ENCODE assay signal across 15 mouse cellular contexts in genomic region chr7:25902061-25902690, GRCm38 (mm10). TPM values are rescaled to one million over a fixed set of nuclear protein-coding genes. Genes with fewer than 3 reads are reported as not detected.
DNase-seq lines count a peak whose midpoint lies in the region; ATAC-seq and TF ChIP-seq lines count a peak whose summit lies in the region.
"Had no signal": no experiment of that assay in that cellular context is flagged by ENCODE, and none has a peak within 500 bp of the region (broad histone marks: within the 10 kb centered on the region; RNA-seq: fewer than 3 reads in every experiment).

No protein-coding gene starts in this region.

- intact Hi-C loops in heart, postnatal 25 days (cut with DNase I), result no loop called here

- no peaks in the 10 kb centered on the region for H3K36me3 ChIP-seq in heart, embryonic 15.5 days
- no peaks in the 10 kb centered on the region for H3K36me3 ChIP-seq in lung, embryonic 16.5 days (ENCODE audit: control insufficient read depth, insufficient read depth, low read length)
- H3K36me3 ChIP-seq in hindbrain, postnatal 0 days (ENCODE audit: insufficient read depth, low read length), result no peaks in the 10 kb centered on the region
- H3K36me3 ChIP-seq in hindbrain, embryonic 16.5 days (ENCODE audit: control insufficient read depth, insufficient read depth, low read length), result no peaks in the 10 kb centered on the region
- H3K36me3 ChIP-seq: limb, embryonic 15.5 days; midbrain, embryonic 13.5 days had no signal

- no peaks in the 10 kb centered on the region for H3K27me3 ChIP-seq in heart, embryonic 15.5 days
- no peaks in the 10 kb centered on the region for H3K27me3 ChIP-seq in lung, embryonic 16.5 days (ENCODE audit: control insufficient read depth, insufficient read depth, low read depth, low read length)
- H3K27me3 ChIP-seq in hindbrain, postnatal 0 days (ENCODE audit: insufficient read depth, low read length), result no peaks in the 10 kb centered on the region
- no peaks in the 10 kb centered on the region for H3K27me3 ChIP-seq in hindbrain, embryonic 16.5 days (replicated peaks; ENCODE audit: control insufficient read depth, insufficient read depth, low read length)
- H3K27me3 ChIP-seq: limb, embryonic 15.5 days; midbrain, embryonic 13.5 days had no signal

- no peaks in the 10 kb centered on the region for H3K9me3 ChIP-seq in heart, embryonic 15.5 days (replicated peaks)
- H3K9me3 ChIP-seq in lung, embryonic 16.5 days (ENCODE audit: control insufficient read depth, low read length), result no peaks in the 10 kb centered on the region
- H3K9me3 ChIP-seq in hindbrain, postnatal 0 days (ENCODE audit: low read length), result no peaks in the 10 kb centered on the region
- H3K9me3 ChIP-seq in hindbrain, embryonic 16.5 days (ENCODE audit: control insufficient read depth, low read length), result 0 out of 2 replicates have a peak, but pooled peaks cover 3% of the 10 kb centered on the region
- H3K9me3 ChIP-seq: limb, embryonic 15.5 days had no signal

- no peak overlapping the region for H3K4me3 ChIP-seq in heart, embryonic 15.5 days
- H3K4me3 ChIP-seq in lung, embryonic 16.5 days (ENCODE audit: low read length), result no peak overlapping the region
- H3K4me3 ChIP-seq in hindbrain, postnatal 0 days (ENCODE audit: low read length), result no peak overlapping the region
- no peak overlapping the region for H3K4me3 ChIP-seq in hindbrain, embryonic 16.5 days (ENCODE audit: low read length)
- H3K4me3 ChIP-seq: limb, embryonic 15.5 days; midbrain, embryonic 13.5 days had no signal

- peaks cover 2% of the 10 kb centered on the region; the same call in 1 of the 2 replicates for H3K4me1 ChIP-seq in heart, embryonic 15.5 days (replicated peaks)
- H3K4me1 ChIP-seq in lung, embryonic 16.5 days (replicated peaks; ENCODE audit: control insufficient read depth, insufficient read depth, low read length), result peaks cover 13% of the 10 kb centered on the region
- H3K4me1 ChIP-seq in hindbrain, postnatal 0 days (ENCODE audit: insufficient read depth, low read length), result no peaks in the 10 kb centered on the region
- H3K4me1 ChIP-seq in hindbrain, embryonic 16.5 days (ENCODE audit: control insufficient read depth, insufficient read depth, low read depth, low read length), result no peaks in the 10 kb centered on the region
- H3K4me1 ChIP-seq: limb, embryonic 15.5 days; midbrain, embryonic 13.5 days had no signal

- H3K9ac ChIP-seq in heart, embryonic 15.5 days, result no peak overlapping the region
- no peak overlapping the region for H3K9ac ChIP-seq in lung, embryonic 16.5 days (ENCODE audit: low read length)
- H3K9ac ChIP-seq in hindbrain, postnatal 0 days (replicated peaks; ENCODE audit: low read length), result no peak overlapping the region
- no peak overlapping the region for H3K9ac ChIP-seq in hindbrain, embryonic 16.5 days (ENCODE audit: low read depth, low read length)
- H3K9ac ChIP-seq: limb, embryonic 15.5 days; midbrain, embryonic 13.5 days had no signal

- WGBS in heart, embryonic 15.5 days, result 19% methylated on average over 8 of the region's 8 CpGs
- WGBS in lung, embryonic 16.5 days, result 9% methylated on average over 8 of the region's 8 CpGs
- 74% methylated on average over 8 of the region's 8 CpGs for WGBS in hindbrain, postnatal 0 days
- WGBS in hindbrain, embryonic 16.5 days, result 65% methylated on average over 8 of the region's 8 CpGs

- no peak overlapping the region for H3K27ac ChIP-seq in heart, embryonic 15.5 days
- H3K27ac ChIP-seq in lung, embryonic 16.5 days (ENCODE audit: low read length), result peak overlapping the region; percentile 83
- no peak overlapping the region for H3K27ac ChIP-seq in hindbrain, postnatal 0 days
- no peak overlapping the region for H3K27ac ChIP-seq in hindbrain, embryonic 16.5 days (ENCODE audit: low read depth, low read length)
- H3K27ac ChIP-seq: limb, embryonic 15.5 days; midbrain, embryonic 13.5 days had no signal

- H3K4me2 ChIP-seq in heart, embryonic 15.5 days, result no peak overlapping the region
- H3K4me2 ChIP-seq in lung, embryonic 16.5 days (ENCODE audit: low read depth, low read length), result no peak overlapping the region
- H3K4me2 ChIP-seq in hindbrain, postnatal 0 days (ENCODE audit: low read depth, low read length), result no peak overlapping the region
- H3K4me2 ChIP-seq in hindbrain, embryonic 16.5 days (ENCODE audit: low read length), result no peak overlapping the region
- H3K4me2 ChIP-seq: limb, embryonic 15.5 days; midbrain, embryonic 13.5 days had no signal

- no peak for DNase-seq in heart, postnatal 25 days (ENCODE audit: low spot score)
- DNase-seq in urinary bladder, adult 18-20 months (ENCODE audit: low spot score in 2 of 2), result peak; percentile 6 to 14
- no peak for DNase-seq in urinary bladder, postnatal 10 days (ENCODE audit: low spot score)
- DNase-seq in hindbrain, postnatal 0 days (ENCODE audit: low spot score), result no peak
- DNase-seq: layer of hippocampus, adult 9-11 months; spleen, adult 18-20 months; thymus, postnatal 36 days had no signal

- peak; percentile 62 for ATAC-seq in heart, embryonic 15.5 days (replicated peaks; ENCODE audit: insufficient number of reproducible peaks, insufficient read depth, low FRiP score, low read depth)
- ATAC-seq in lung, embryonic 16.5 days (ENCODE audit: low read depth), result peak; percentile 92
- ATAC-seq in hindbrain, postnatal 0 days, result no peak
- no peak for ATAC-seq in hindbrain, embryonic 16.5 days
- ATAC-seq: inflammation-experienced regulatory T-cells, adult 6 months; midbrain, embryonic 13.5 days had no signal

- TF ChIP-seq CTCF in hindbrain, postnatal 0 days (IDR thresholded peaks at IDR 0.05; ENCODE audit: low read depth), result no peak

RNA-seq across cellular contexts. Expression of gene Cyp2b10, which starts 4.8 kb away (rescaled TPM):
- polyA plus RNA-seq in heart, embryonic 15.5 days (2015; fragmentation: Nextera tagmentation; extraction: Ambion mirVana), result not detected in 2 replicates
- total RNA-seq in heart, postnatal 25 days (2021), result 1 to 10 TPM; 1.4 to 1.5 TPM
- polyA plus RNA-seq in lung, embryonic 16.5 days (2015; fragmentation: Nextera tagmentation; extraction: Ambion mirVana), result 0.60 and 1.4 TPM in 2 replicates
- not detected in 2 replicates for total RNA-seq in hindbrain, postnatal 0 days (2014; rRNA removed)
- not detected in 2 replicates for polyA plus RNA-seq in hindbrain, postnatal 0 days (2015; fragmentation: Nextera tagmentation; extraction: Ambion mirVana)
- not detected in 2 replicates for polyA plus RNA-seq in hindbrain, embryonic 16.5 days (2015; fragmentation: Nextera tagmentation; extraction: Ambion mirVana)
- total RNA-seq: common myeloid progenitor, adult 5-6 weeks had no signal
- polyA plus RNA-seq: inflammation-experienced regulatory T-cells, adult 6 months; limb, embryonic 15.5 days; midbrain, embryonic 13.5 days; neural tube, embryonic 14.5 days had no signal

Comparison
In these comparisons a context has a peak if more than half of its experiments do, and no peak if none do; other contexts are left out.
1. DNase-seq: peak in urinary bladder, adult 18-20 months (2 of 2); none in heart, postnatal 25 days (single experiment), urinary bladder, postnatal 10 days (single experiment) and hindbrain, postnatal 0 days (single experiment).
2. ATAC-seq: peak in heart, embryonic 15.5 days (single experiment) and lung, embryonic 16.5 days (single experiment); none in hindbrain, postnatal 0 days (single experiment) and hindbrain, embryonic 16.5 days (single experiment).